8 mouse cellular contexts compared by ENCODE assay signal in genomic region chr10:128489785-128490184, GRCm38 (mm10). TPM values are rescaled to one million over a fixed set of nuclear protein-coding genes. Genes with fewer than 3 reads are reported as not detected.
DNase-seq lines count a peak whose midpoint lies in the region; ATAC-seq lines count a peak whose summit lies in the region.

No protein-coding gene starts in this region.

- H3K4me2 ChIP-seq in heart, embryonic 16.5 days (ENCODE audit: low read depth, low read length) = peak overlapping the region; percentile 18; the same call in 1 of the 2 replicates
- H3K4me2 ChIP-seq in midbrain, embryonic 13.5 days (replicated peaks) = no peak overlapping the region
- H3K4me2 ChIP-seq in midbrain, embryonic 15.5 days = no peak overlapping the region
- H3K4me2 ChIP-seq in hindbrain, embryonic 13.5 days = no peak overlapping the region
- peak overlapping the region; percentile 27; the same call in 1 of the 2 replicates for H3K4me2 ChIP-seq in stomach, embryonic 16.5 days (ENCODE audit: low read depth, low read length)

- H3K4me1 ChIP-seq in heart, embryonic 16.5 days (ENCODE audit: control insufficient read depth, insufficient read depth, low read length) = peaks cover 27% of the 10 kb centered on the region
- peaks cover 37% of the 10 kb centered on the region for H3K4me1 ChIP-seq in midbrain, embryonic 13.5 days (replicated peaks)
- H3K4me1 ChIP-seq in midbrain, embryonic 15.5 days = peaks cover 27% of the 10 kb centered on the region
- peaks cover 32% of the 10 kb centered on the region for H3K4me1 ChIP-seq in hindbrain, embryonic 13.5 days (replicated peaks)
- peaks cover 27% of the 10 kb centered on the region for H3K4me1 ChIP-seq in stomach, embryonic 16.5 days (ENCODE audit: control insufficient read depth, insufficient read depth, low read length)

- peak overlapping the region; percentile 99 for H3K27ac ChIP-seq in heart, embryonic 16.5 days (ENCODE audit: low read length)
- peak overlapping the region; percentile 35; the same call in 1 of the 2 replicates for H3K27ac ChIP-seq in midbrain, embryonic 13.5 days
- no peak overlapping the region for H3K27ac ChIP-seq in midbrain, embryonic 15.5 days
- peak overlapping the region; percentile 86 for H3K27ac ChIP-seq in hindbrain, embryonic 13.5 days
- peak overlapping the region; percentile 99 for H3K27ac ChIP-seq in stomach, embryonic 16.5 days (ENCODE audit: low read length)

- intact Hi-C loops in heart, postnatal 36 days (cut with DNase I) = loop anchor here (2.0 to 5.0 kb wide), 3 partner anchors 31 to 47 kb away; partner anchors contain the start of genes Esyt1 and Smarcc2

- 33% methylated on average over 4 of the region's 4 CpGs for WGBS in heart, embryonic 16.5 days
- 62% methylated on average over 4 of the region's 4 CpGs for WGBS in midbrain, embryonic 13.5 days
- WGBS in midbrain, embryonic 15.5 days = 59% methylated on average over 4 of the region's 4 CpGs
- 62% methylated on average over 4 of the region's 4 CpGs for WGBS in hindbrain, embryonic 13.5 days
- 33% methylated on average over 4 of the region's 4 CpGs for WGBS in stomach, embryonic 16.5 days

- H3K27me3 ChIP-seq in heart, embryonic 16.5 days (ENCODE audit: control insufficient read depth, insufficient read depth, low read length) = no peaks in the 10 kb centered on the region
- H3K27me3 ChIP-seq in midbrain, embryonic 13.5 days = no peaks in the 10 kb centered on the region
- H3K27me3 ChIP-seq in midbrain, embryonic 15.5 days (replicated peaks) = no peaks in the 10 kb centered on the region
- no peaks in the 10 kb centered on the region for H3K27me3 ChIP-seq in hindbrain, embryonic 13.5 days
- H3K27me3 ChIP-seq in stomach, embryonic 16.5 days (ENCODE audit: control insufficient read depth, insufficient read depth, low read length) = no peaks in the 10 kb centered on the region

- DNase-seq in heart, postnatal 36 days = no peak
- no peak for DNase-seq in natural killer cell, adult 2 months (ENCODE audit: low spot score in 2 of 2)
- no peak for DNase-seq in embryo, embryonic 10 days (ENCODE audit: low spot score)

- no peak for ATAC-seq in heart, embryonic 16.5 days (replicated peaks; ENCODE audit: extremely low read depth, insufficient read depth, low FRiP score)
- ATAC-seq in midbrain, embryonic 13.5 days = no peak
- no peak for ATAC-seq in midbrain, embryonic 15.5 days (replicated peaks)
- ATAC-seq in hindbrain, embryonic 13.5 days (ENCODE audit: low FRiP score) = no peak
- no peak for ATAC-seq in stomach, embryonic 16.5 days (ENCODE audit: insufficient read depth, low FRiP score)

- H3K9ac ChIP-seq in heart, embryonic 16.5 days (ENCODE audit: low read length) = peak overlapping the region; percentile 9
- no peak overlapping the region for H3K9ac ChIP-seq in midbrain, embryonic 13.5 days (replicated peaks)
- H3K9ac ChIP-seq in midbrain, embryonic 15.5 days = no peak overlapping the region
- H3K9ac ChIP-seq in hindbrain, embryonic 13.5 days = peak overlapping the region; percentile 40; the same call in 1 of the 2 replicates
- peak overlapping the region; percentile 62 for H3K9ac ChIP-seq in stomach, embryonic 16.5 days (ENCODE audit: low read length)

- no peaks in the 10 kb centered on the region for H3K9me3 ChIP-seq in heart, embryonic 16.5 days (replicated peaks; ENCODE audit: control insufficient read depth, low read length)
- H3K9me3 ChIP-seq in midbrain, embryonic 13.5 days = no peaks in the 10 kb centered on the region
- no peaks in the 10 kb centered on the region for H3K9me3 ChIP-seq in midbrain, embryonic 15.5 days
- H3K9me3 ChIP-seq in hindbrain, embryonic 13.5 days = no peaks in the 10 kb centered on the region
- no peaks in the 10 kb centered on the region for H3K9me3 ChIP-seq in stomach, embryonic 16.5 days (replicated peaks; ENCODE audit: control insufficient read depth, low read length)

- peaks cover 60% of the 10 kb centered on the region for H3K36me3 ChIP-seq in heart, embryonic 16.5 days (ENCODE audit: control insufficient read depth, insufficient read depth)
- peaks cover 69% of the 10 kb centered on the region for H3K36me3 ChIP-seq in midbrain, embryonic 13.5 days
- peaks cover 56% of the 10 kb centered on the region for H3K36me3 ChIP-seq in midbrain, embryonic 15.5 days (replicated peaks)
- H3K36me3 ChIP-seq in hindbrain, embryonic 13.5 days = peaks cover 68% of the 10 kb centered on the region
- H3K36me3 ChIP-seq in stomach, embryonic 16.5 days (ENCODE audit: control insufficient read depth, insufficient read depth, low read length) = peaks cover 25% of the 10 kb centered on the region

- no peak overlapping the region for H3K4me3 ChIP-seq in heart, embryonic 16.5 days (ENCODE audit: low read length)
- H3K4me3 ChIP-seq in midbrain, embryonic 13.5 days (replicated peaks) = no peak overlapping the region
- H3K4me3 ChIP-seq in midbrain, embryonic 15.5 days = no peak overlapping the region
- H3K4me3 ChIP-seq in hindbrain, embryonic 13.5 days = no peak overlapping the region
- 0 out of 2 replicates have a peak overlapping the region, but pooled peaks have one; percentile 5 for H3K4me3 ChIP-seq in stomach, embryonic 16.5 days (replicated peaks; ENCODE audit: low read length)

RNA-seq across cellular contexts. Expression of gene Myl6, which starts 4.2 kb away (rescaled TPM):
- polyA plus RNA-seq in heart, embryonic 16.5 days (2015; fragmentation: Nextera tagmentation; extraction: Ambion mirVana) = 945 and 1,125 TPM in 2 replicates
- 100 to 1,000 TPM; 267 to 286 TPM for total RNA-seq in heart, postnatal 36 days (2021)
- polyA plus RNA-seq in midbrain, embryonic 13.5 days (2015; fragmentation: Nextera tagmentation; extraction: Ambion mirVana) = 836 and 885 TPM in 2 replicates
- 892 and 955 TPM in 2 replicates for polyA plus RNA-seq in midbrain, embryonic 15.5 days (2015; fragmentation: Nextera tagmentation; extraction: Ambion mirVana)
- 933 and 943 TPM in 2 replicates for polyA plus RNA-seq in hindbrain, embryonic 13.5 days (2015; fragmentation: Nextera tagmentation; extraction: Ambion mirVana)
- 2,126 and 2,216 TPM in 2 replicates for polyA plus RNA-seq in stomach, embryonic 16.5 days (2015; fragmentation: Nextera tagmentation; extraction: Ambion mirVana)

RNA-seq across cellular contexts. Expression of gene Myl6b, which starts 8.7 kb away (rescaled TPM):
- polyA plus RNA-seq in heart, embryonic 16.5 days (2015; fragmentation: Nextera tagmentation; extraction: Ambion mirVana) = 4.2 and 4.4 TPM in 2 replicates
- total RNA-seq in heart, postnatal 36 days (2021) = 1 to 10 TPM; 2.8 to 3.2 TPM
- polyA plus RNA-seq in midbrain, embryonic 13.5 days (2015; fragmentation: Nextera tagmentation; extraction: Ambion mirVana) = 3.4 and 4.3 TPM in 2 replicates
- 5.4 and 5.7 TPM in 2 replicates for polyA plus RNA-seq in midbrain, embryonic 15.5 days (2015; fragmentation: Nextera tagmentation; extraction: Ambion mirVana)
- polyA plus RNA-seq in hindbrain, embryonic 13.5 days (2015; fragmentation: Nextera tagmentation; extraction: Ambion mirVana) = 4.1 and 4.2 TPM in 2 replicates
- 2.7 and 3.9 TPM in 2 replicates for polyA plus RNA-seq in stomach, embryonic 16.5 days (2015; fragmentation: Nextera tagmentation; extraction: Ambion mirVana)

RNA-seq across cellular contexts. Expression of gene Smarcc2, which starts 30.7 kb away (rescaled TPM):
- polyA plus RNA-seq in heart, embryonic 16.5 days (2015; fragmentation: Nextera tagmentation; extraction: Ambion mirVana) = 54.9 and 57.5 TPM in 2 replicates
- total RNA-seq in heart, postnatal 36 days (2021) = 10 to 100 TPM; 79.8 to 82.7 TPM
- polyA plus RNA-seq in midbrain, embryonic 13.5 days (2015; fragmentation: Nextera tagmentation; extraction: Ambion mirVana) = 200 and 212 TPM in 2 replicates
- 201 and 209 TPM in 2 replicates for polyA plus RNA-seq in midbrain, embryonic 15.5 days (2015; fragmentation: Nextera tagmentation; extraction: Ambion mirVana)
- polyA plus RNA-seq in hindbrain, embryonic 13.5 days (2015; fragmentation: Nextera tagmentation; extraction: Ambion mirVana) = 195 and 196 TPM in 2 replicates
- polyA plus RNA-seq in stomach, embryonic 16.5 days (2015; fragmentation: Nextera tagmentation; extraction: Ambion mirVana) = 59.5 and 62.4 TPM in 2 replicates

RNA-seq across cellular contexts. Expression of gene Esyt1, which starts 35.9 kb away (rescaled TPM):
- polyA plus RNA-seq in heart, embryonic 16.5 days (2015; fragmentation: Nextera tagmentation; extraction: Ambion mirVana) = 22.5 and 25.7 TPM in 2 replicates
- total RNA-seq in heart, postnatal 36 days (2021) = 10 to 100 TPM; 19.3 TPM
- 11.6 and 13.7 TPM in 2 replicates for polyA plus RNA-seq in midbrain, embryonic 13.5 days (2015; fragmentation: Nextera tagmentation; extraction: Ambion mirVana)
- polyA plus RNA-seq in midbrain, embryonic 15.5 days (2015; fragmentation: Nextera tagmentation; extraction: Ambion mirVana) = 10.5 and 11.1 TPM in 2 replicates
- polyA plus RNA-seq in hindbrain, embryonic 13.5 days (2015; fragmentation: Nextera tagmentation; extraction: Ambion mirVana) = 16.4 and 17.6 TPM in 2 replicates
- 32.9 TPM in 2 replicates for polyA plus RNA-seq in stomach, embryonic 16.5 days (2015; fragmentation: Nextera tagmentation; extraction: Ambion mirVana)

RNA-seq across cellular contexts. Expression of gene Zc3h10, which starts 57.8 kb away (rescaled TPM):
- polyA plus RNA-seq in heart, embryonic 16.5 days (2015; fragmentation: Nextera tagmentation; extraction: Ambion mirVana) = 8.4 and 9.5 TPM in 2 replicates
- 1 to 10 TPM; 7.2 to 8.8 TPM for total RNA-seq in heart, postnatal 36 days (2021)
- polyA plus RNA-seq in midbrain, embryonic 13.5 days (2015; fragmentation: Nextera tagmentation; extraction: Ambion mirVana) = 23.3 and 24.2 TPM in 2 replicates
- 20.8 and 22.7 TPM in 2 replicates for polyA plus RNA-seq in midbrain, embryonic 15.5 days (2015; fragmentation: Nextera tagmentation; extraction: Ambion mirVana)
- 19.7 and 20.9 TPM in 2 replicates for polyA plus RNA-seq in hindbrain, embryonic 13.5 days (2015; fragmentation: Nextera tagmentation; extraction: Ambion mirVana)
- polyA plus RNA-seq in stomach, embryonic 16.5 days (2015; fragmentation: Nextera tagmentation; extraction: Ambion mirVana) = 10.7 and 10.8 TPM in 2 replicates

Comparison
In these comparisons a context has a peak if more than half of its experiments do, and no peak if none do; other contexts are left out.
1. H3K4me2 ChIP-seq: peak in heart, embryonic 16.5 days (single experiment) and stomach, embryonic 16.5 days (single experiment); none in midbrain, embryonic 13.5 days (single experiment), midbrain, embryonic 15.5 days (single experiment) and hindbrain, embryonic 13.5 days (single experiment).
2. H3K9ac ChIP-seq: peak in heart, embryonic 16.5 days (single experiment), hindbrain, embryonic 13.5 days (single experiment) and stomach, embryonic 16.5 days (single experiment); none in midbrain, embryonic 13.5 days (single experiment) and midbrain, embryonic 15.5 days (single experiment).